Mouse (Mus musculus) thymus, postnatal 10 days (tissue): ENCODE measurements around the gene Rexo2.
A peak's percentile ranks its signal among the peaks of the same experiment; 100 is the strongest.
"Not testable (repeated sequence)": the region's sequence is repeated elsewhere in the genome, so short reads cannot be mapped to it uniquely, and the experiment has no call there.

ENCODE experiments used
- DNase-seq, 2 experiments: peaks; one replicate each; pipeline ENCODE4 v3.0.0; 2021; ENCODE audit warnings: low spot score in 2 of 2

Rexo2 gene

DNA sequence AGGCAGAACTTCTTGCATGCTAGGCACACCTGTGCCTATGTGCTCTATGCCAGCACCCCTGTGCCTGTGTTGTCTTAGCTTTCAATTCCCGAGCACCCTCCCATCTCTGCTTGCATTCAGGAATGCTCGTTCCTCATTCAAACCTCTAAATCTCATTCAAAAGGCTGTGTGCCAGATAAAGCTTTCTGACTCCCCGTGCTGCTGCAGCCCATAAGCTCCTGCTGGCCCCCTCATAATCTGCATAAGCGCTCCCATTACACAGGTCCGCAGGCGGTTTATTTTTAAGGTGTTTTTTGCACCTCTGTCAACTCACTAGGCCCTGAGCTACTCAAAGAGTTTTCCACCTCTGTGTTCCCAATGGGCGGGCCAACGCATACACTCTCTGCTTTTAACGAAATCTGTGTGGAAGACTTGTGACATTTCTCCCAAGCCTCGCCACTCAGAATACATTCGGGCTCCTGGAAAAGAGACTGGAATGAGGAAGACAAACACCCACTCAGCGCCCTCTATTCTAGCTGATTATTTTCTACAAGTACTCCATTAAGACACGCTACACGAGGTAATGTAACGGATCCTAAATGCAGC lies 7.9 kb downstream of the Rexo2 start:
- DNase-seq, result no peak

DNA sequence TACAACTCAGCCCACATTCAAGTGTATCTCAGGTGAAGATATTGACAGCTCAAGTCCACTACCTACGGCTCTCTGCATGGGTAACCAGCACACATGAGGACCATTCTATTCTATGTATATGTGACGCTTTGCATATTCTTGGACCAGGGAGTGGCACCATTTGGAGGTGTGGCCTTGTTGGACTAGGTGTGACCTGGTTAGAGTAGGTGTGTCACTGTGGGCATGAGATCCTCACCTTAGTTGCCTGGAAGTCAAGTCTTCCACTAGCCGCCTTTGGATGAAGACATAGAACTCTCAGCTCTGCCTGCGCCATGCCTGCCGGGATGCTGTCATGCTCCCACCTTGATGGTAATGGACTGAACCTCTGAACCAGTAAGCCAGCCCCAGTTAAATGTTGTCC lies 13.0 kb downstream of the Rexo2 start:
- not testable (repeated sequence) for DNase-seq

DNA sequence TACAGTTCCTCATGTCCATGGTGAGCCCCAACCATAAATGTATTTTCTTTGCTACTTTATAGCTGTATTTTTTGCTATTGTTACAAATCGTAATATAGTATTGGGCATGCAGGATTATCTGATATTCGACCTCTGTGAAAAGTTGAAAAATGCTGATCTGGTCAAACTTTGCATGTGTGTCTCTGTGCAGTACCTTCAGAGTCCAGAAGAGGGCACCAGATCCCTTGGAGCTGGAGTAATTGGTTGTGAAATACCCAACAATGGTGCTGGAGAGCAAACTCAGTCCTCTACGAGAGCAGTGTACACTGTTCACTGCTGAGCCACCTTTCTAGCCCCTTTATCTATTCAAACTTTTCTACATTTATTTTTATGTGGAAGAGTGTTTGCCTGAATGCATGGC lies 13.6 kb downstream of the Rexo2 start:
- peak; percentile 17 to 70 for DNase-seq

DNA sequence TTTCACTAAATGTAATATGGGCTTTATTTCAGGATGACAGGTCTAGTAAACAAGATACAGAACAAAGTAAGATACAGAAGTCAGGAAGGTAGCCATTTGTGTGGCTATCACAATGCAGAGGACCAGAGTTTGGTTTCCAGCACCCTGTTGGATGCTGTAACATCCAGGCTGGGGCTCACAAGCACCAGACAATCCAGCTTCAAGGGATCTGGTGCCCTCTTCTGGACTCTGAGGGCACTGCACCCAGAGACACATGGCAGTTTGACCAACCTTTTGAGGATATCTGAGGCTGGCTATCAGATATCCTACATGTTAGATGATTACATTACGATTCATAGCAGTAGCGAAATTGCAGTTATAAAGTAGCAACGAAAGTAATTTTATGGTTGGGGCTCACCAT lies 14.8 kb downstream of the Rexo2 start:
- no peak for DNase-seq

DNA sequence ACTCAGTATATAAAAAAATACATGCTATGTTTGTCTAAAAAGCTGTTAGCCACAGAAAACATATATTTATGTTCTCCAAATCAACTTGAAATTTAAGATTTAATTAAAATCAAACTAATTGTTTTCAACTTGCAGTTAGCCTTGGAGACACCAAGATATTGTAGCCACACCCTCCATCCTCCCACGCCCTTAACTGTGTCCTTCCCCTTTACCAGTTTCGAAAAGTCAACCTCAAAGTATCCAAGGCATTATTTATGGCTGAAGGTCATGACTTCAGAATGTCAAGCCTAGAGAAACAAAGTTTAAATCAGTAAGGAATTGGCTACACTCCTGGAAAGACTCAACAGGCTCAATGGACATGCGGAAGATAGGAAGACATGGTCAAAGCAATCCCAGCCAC lies 18.9 kb downstream of the Rexo2 start:
- DNase-seq, result no peak

- DNase-seq, result no peak
Measured at GRCm38 (mm10) chr9:48460720-48461119, 19.7 kb downstream of the Rexo2 start.

DNA sequence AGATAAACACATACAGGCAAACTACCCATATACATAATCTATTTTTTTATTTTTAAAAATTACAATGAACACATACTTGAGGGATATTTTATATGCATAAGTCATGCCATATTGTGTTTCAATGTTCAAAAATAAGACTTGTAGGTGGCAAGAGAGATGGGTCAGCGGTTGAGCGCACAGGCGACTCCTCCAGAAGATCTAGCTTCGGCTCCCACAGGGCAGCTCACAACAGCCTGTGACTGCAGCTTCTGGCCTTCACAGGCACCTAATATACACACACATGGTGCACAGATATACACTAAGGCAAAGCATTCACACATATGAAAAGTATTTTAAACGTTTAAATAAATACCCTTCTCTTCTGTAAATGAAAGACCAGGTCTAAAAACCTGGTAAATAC lies 21.0 kb downstream of the Rexo2 start:
- no peak for DNase-seq

- no peak for DNase-seq
Measured at GRCm38 (mm10) chr9:48458879-48459278, 21.5 kb downstream of the Rexo2 start.

DNA sequence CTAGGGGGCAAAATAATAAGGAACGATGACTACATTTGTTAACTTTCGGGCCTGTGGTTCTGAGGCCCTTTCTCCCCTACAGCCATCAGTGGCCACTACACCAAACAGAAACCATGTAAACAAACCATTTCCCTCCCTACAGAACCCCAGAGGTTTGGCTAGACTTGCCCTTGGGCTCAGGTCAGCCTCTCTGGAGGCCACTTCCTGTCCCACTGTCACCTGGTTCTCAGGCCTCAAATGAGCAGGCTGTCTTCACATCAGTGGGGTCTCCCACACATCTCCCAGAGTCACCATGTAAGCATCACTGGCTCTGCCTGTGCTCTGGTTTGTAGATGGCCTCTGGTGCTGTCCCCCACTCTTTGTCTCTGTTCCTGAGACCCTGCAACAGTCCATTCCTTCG lies 24.5 kb downstream of the Rexo2 start:
- no peak for DNase-seq

- DNase-seq, result peak in 1 of 2 experiments; percentile 11
Measured at GRCm38 (mm10) chr9:48450066-48450465, 30.4 kb downstream of the Rexo2 start.

DNA sequence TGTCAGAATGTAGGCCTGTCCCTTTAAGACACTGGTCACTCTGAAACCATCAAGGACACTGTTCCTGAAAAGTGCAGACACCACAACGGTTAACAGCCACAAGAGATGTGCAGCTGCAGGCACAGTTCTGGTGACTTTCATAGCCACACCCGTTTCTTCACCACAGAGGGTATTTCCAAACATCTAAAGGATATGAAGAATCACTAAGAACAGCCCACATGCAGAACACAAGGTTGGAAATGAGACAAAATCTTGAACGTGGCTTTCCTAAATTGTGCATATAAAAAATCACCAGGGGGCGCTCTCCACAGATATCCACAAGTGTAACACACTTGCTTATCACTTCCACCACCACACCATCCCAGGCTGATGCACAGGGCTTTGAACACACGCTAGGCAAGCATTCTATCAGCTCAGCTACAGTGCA lies 32.6 kb downstream of the Rexo2 start:
- peak in 1 of 2 experiments; percentile 56 for DNase-seq

DNA sequence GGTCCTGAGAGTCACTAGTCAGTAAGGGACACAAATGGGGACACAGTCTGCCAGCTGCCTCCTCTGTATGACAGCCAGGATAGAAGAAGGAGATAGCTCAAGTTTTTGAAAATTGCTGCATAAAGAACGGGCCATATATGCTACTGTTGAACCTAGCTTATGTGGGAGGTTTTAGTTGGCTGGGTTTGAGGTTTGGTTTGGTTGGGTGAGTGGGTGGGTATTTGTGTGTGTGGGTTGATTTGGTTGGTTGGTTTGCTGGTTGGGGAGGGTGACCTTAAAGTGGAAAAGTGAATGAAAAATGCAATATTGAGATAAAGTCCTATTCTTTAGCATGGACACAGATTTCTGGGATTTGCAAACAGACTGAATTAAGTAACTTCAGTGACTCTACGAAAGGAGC lies 35.6 kb downstream of the Rexo2 start:
- no peak for DNase-seq

GRCm38 (mm10) chr9:48443873-48444272 lies 36.5 kb downstream of the Rexo2 start:
- no peak for DNase-seq

GRCm38 (mm10) chr9:48432449-48432848 lies 48.0 kb downstream of the Rexo2 start:
- DNase-seq, result no peak

- no peak for DNase-seq
Measured at GRCm38 (mm10) chr9:48427176-48427575, 53.2 kb downstream of the Rexo2 start.

- DNase-seq, result no peak
Measured at GRCm38 (mm10) chr9:48423256-48423655, 57.2 kb downstream of the Rexo2 start.

- DNase-seq, result no peak
Measured at GRCm38 (mm10) chr9:48422382-48422781, 58.0 kb downstream of the Rexo2 start.

DNA sequence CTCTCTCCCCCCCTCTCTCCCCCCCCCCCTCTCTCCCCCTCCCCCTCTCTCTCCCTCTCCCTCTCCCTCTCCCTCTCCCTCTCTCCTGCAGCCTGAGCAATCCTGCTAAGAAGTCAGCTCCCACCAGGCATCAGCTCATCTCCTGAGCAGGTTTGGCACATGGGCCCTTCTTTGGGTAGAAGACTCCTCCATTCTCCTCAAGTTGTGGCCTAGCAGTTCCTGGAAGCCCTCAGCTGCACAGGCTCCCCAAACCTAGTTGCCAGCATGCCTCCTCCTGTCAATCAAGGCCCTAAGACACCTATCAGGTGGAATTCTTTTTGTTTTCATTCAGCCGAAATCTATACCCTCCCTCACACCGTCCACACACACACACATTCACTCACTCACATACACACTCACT lies 58.9 kb downstream of the Rexo2 start:
- no peak for DNase-seq

GRCm38 (mm10) chr9:48421029-48421428 lies 59.4 kb downstream of the Rexo2 start:
- no peak for DNase-seq

GRCm38 (mm10) chr9:48420437-48420836 lies 60.0 kb downstream of the Rexo2 start:
- no peak for DNase-seq

DNA sequence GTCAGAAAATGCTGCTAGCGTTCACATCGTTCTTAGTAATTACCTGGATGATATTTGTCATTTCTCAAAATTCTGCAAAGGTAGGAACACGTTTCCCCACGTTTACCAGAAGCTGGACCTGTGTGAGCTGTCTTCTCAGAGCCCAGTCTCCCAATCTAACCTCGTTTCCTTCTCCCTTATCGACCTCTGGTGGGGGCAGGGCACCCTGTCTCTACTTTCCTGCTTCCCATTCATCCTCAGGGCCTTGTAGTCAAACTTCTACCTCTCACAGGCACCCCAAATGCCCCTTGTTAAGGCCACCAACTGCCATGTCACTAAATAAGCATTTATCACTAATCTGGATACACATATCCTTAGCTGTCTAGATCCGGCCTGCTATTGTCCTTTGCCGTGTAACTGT lies 61.6 kb downstream of the Rexo2 start:
- DNase-seq, result no peak
